Mouse (Mus musculus): ENCODE data around the gene Cant1. TPM values are rescaled to one million over a fixed set of nuclear protein-coding genes. Genes with fewer than 3 reads are reported as not detected.
A peak's percentile ranks its signal among the peaks of the same experiment; 100 is the strongest.

The Cant1 gene
- total RNA-seq, 2 experiments from 2014 or later: 38.7 to 40.4 TPM

DNA sequence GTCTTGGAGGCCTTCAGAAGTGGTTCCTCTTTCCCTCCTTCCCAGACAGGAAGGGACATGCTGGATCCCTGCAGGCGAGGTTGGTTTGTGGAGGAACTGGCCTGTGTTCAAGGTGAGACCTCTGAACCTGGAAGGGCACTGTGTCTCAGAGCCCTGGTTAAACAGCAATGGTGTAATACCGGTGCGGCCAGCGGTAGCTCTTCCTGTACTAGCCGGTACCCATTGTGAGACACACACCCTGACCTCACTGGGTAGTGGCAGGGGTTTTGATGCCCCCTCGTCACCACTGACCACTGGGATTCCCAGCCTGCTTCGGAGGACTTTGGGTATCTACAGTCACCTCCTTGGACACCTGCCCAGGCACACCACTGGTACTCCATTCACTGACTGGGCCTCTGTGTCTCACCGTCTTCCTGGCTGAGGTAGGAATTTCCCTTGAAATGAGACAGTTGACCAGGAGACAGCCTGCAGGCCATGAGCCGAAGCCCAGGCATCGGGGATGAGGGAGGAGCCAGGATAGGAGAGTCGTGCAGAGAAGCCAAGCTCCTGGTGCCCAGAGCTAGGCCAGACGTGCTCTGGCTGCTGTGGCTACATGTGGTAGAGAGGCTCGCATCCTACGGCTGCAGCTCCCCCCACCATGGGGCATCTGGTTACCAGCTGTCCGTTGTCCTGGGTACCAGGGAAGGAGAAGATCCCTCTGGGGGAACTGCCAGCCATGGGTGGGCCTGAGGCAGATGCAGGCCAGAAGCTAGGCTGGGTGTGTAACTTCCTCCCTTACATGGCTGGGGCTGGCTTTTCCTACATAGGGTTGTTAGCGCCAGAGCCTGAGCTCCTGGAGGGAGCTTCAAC, 12.4 kb upstream of the Cant1 start:
- no peak for DNase-seq (ENCODE audit: low spot score in 2 of 2)

- DNase-seq (ENCODE audit: low spot score in 2 of 2): no peak
Measured at GRCm38 (mm10) chr11:118430291-118430885, 11.5 kb upstream of the Cant1 start.

DNA sequence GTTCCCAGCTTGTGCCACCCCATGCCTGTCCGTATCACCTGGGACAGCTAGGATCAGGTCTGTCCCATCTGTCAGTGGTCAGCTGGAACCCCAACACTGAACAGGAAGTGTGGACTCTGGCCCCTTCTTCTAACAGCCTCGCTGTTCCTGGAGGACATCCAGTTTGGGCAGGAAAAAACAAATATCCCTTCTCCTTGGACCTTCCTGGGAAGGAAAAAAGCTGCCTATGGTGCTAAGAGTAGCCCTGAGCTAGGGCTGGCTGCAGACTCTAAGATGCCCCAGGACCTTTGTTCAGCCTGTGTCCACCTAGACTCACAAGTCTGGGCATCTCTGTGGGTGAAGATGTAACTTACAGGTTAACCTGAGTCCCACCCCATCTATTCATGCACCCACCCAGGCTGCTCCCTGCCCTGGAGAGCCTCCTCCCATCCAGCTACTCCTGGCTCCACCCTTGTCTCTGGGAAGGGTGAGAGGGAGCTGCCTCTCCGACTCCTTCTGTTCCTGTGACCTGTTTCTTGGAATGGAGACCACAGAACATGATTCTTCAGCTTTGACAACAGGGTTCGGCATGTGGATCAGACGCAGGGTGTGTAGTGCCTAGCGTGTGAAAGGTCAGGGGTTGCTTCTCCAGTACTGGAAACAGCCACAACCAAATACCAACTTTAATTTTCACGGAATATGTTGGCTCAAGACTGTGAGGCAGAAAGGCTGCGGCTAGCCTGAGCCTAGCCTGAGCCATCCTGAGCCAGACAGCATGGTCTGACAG, 10.2 kb upstream of the Cant1 start:
- DNase-seq (ENCODE audit: low spot score in 2 of 2): no peak

DNA sequence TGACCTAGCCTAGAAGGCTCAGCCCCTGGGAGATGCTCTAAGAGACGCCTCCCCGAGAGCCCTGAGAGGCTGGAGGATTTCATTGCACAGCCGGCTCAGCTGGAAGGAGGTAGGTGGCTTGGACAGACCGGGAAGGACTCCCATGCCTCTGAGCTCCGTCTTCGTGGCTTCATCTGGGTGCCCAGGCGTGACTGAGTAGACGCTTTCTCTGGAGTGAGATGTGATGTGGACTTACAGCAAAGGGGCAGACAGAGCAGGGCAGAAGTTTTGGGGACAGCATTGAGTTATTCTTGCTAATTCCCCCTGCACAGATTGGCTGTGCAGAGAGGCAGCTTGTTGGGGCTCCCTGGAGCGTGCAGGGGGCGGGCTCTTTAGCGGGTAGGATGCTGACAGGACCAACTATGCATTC, 9.6 kb upstream of the Cant1 start:
- peak in 1 of 2 experiments; percentile 26 for DNase-seq (ENCODE audit: low spot score in 2 of 2)

- no peak for DNase-seq (ENCODE audit: low spot score in 2 of 2)
Measured at GRCm38 (mm10) chr11:118427986-118428385, 9.1 kb upstream of the Cant1 start, which contains the start of gene C1qtnf1. Gene C1qtnf1 (plus strand): TSS chr11:118428203.

- no peak for DNase-seq (ENCODE audit: low spot score in 2 of 2)
Measured at GRCm38 (mm10) chr11:118427266-118427779, 8.4 kb upstream of the Cant1 start.

DNA sequence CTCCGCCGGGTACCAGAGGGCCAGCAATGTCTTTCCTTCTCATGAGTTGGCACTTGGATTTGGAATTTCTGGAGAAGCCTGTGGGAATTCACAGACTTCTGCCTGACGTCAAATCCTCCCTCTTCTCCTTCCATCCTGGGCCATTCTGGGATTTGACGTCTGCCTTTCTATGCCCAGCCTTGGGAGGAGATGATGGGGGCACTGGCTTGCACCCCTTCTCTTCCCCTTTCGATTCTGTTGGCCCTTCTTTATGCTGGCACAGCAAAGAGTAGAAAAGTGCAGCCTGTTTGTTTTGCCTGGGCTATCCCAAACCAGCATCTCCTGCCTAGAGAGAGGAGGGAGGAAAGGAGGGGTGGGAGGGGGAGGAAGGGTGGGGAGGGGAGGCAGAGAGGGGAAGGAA, 7.9 kb upstream of the Cant1 start:
- DNase-seq (ENCODE audit: low spot score in 2 of 2): no peak

DNA sequence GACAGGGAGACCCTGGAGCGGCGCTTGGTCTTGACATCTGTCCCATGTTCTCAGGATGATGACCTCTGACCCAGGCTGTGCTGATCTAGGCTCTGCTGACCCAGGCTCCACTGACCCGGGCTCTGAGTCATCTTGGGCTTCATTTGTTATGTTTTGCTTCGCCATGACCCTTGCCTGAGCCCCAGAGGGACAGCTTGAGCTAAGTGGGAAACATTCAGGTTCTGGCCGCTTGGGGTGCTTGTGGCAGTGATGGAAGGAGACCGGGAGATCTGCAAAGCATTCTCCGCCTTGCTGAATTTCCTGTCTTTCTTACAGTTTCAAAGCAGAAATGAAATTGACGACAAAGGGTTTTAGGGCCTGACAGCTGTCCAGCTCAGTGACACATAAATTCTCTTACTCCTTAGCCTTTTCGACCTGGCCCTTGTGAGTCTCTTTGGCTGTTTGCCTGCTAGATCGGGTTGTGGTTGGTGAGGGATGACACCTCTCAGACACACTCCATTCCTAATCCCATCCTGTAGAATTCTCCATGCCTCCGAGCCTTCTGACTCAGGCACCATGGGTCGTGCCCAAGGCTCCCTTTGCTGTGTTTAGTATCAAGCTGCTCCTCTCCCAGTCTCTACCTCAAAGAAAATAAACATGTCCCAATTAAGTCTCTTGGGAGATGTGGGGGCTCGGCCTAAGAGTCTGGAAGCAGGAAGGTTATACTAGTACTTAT, 5.9 kb upstream of the Cant1 start:
- DNase-seq (ENCODE audit: low spot score in 2 of 2): no peak

DNA sequence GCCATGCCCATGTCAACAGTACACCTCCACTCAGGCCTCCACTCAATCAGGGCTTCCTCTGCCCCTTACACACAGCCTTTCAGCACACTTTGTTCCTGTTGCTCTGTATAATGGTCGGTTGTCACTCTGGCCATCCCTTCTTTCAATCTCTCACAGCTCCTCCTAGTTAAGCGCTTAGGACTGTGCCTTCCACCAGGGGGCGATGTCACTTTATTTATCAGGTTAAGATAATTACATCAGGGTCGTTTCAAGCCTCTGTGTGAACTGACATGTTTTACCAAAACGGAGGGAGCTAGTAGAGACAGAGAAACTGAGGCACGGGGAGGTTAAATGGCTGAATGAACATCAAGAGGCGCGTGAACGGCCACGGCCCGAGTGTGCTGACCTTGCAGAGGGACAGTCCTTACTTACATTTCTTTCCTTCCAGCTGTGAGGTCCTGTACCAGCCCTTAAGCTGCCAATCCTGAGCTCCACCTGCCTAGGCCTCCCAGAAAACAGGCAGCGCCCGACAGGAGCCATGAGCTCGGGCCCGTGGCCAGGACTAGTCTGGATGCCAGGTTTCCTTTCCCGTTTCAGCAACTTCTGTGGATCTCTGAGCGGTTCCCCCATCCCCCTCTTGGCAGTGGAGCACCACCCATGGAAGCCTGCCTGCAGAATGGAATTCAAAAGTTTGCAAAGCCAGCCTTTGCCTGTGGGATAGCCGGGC, 4.5 kb upstream of the Cant1 start:
- peak; percentile 77 to 83 for DNase-seq (ENCODE audit: low spot score in 2 of 2)

DNA sequence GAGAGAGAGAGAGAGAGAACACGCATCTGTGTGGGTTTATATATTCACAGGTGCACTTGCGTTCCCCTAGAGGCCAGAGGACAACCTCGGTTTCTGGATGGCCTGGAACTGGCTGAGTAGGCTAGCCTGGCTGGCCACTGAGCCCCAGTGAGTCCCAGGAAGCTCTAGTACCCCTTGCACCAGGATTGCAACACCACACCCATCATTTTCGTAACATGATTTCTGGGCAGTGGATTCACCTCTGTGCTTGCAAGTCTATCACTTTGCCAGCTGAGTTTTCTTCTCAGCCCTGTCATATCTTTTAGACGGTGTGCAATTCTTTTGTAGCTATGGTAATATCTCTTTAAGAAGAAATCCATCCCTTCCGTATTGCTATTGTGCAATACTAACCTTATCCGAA, 1.4 kb upstream of the Cant1 start:
- DNase-seq (ENCODE audit: low spot score in 2 of 2): no peak

GRCm38 (mm10) chr11:118418442-118418833, 448 bp downstream of the Cant1 start:
- no peak for DNase-seq (ENCODE audit: low spot score in 2 of 2)

GRCm38 (mm10) chr11:118417496-118417895, 1.4 kb downstream of the Cant1 start:
- no peak for DNase-seq (ENCODE audit: low spot score in 2 of 2)

DNA sequence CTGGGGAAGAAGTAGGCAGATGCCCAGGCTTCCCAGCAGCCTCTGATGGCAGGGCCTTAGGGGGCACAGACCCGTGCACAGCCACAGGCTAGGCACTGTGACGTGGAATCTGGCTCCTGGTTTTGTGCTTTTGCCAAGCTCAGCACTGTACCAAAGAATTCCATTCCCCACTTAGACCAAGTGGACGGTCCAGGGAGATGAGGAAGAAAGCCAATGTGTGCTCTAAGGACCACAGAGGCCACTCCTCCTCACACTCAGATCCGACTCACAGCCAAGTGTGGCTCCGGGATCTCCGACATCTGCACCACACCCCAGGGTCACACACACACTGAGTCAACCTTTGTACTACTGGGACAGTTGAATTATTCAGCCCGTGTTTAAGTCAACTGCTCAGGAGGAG, 2.8 kb downstream of the Cant1 start:
- no peak for DNase-seq (ENCODE audit: low spot score in 2 of 2)

DNA sequence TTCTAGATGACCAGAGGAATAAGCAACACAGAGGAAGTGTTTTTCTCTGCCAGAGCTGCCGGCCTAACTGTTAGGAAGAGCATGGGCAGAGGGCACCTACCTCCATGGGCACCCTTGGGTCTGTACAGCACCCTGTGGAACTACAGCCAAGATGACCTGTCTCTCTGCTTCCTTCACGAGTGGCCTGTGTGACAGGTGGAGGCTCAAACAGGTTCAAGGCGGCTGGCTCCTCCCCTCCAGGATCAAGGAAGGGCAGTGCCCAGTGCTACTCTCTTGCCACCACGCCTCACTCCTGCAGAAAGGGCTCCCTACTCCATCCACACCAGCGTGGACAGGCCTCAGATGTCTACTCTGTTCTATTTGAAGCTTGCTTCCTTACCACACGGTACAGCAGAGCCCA, 3.3 kb downstream of the Cant1 start:
- DNase-seq (ENCODE audit: low spot score in 2 of 2): no peak

- no peak for DNase-seq (ENCODE audit: low spot score in 2 of 2)
Measured at GRCm38 (mm10) chr11:118414270-118414669, 4.6 kb downstream of the Cant1 start.

DNA sequence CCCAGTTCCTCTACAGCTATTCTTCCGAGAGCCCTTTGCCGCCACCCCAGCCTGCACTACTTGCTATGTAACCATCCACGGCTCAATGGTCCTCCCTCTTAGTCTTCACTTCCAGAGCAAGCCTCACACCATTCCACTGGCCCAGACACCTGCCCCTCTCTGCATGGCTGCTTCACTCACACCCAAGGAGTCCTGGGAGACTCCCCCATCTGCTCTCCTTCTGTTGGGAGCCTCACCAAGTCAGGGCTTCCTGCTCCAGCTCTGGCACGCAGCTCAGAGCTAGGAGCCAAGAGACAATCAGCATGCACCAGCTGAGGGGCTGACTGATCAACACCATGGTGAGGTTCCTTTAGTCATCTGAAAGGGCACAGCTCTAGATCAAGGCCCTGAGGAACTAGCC, 5.8 kb downstream of the Cant1 start:
- no peak for DNase-seq (ENCODE audit: low spot score in 2 of 2)

DNA sequence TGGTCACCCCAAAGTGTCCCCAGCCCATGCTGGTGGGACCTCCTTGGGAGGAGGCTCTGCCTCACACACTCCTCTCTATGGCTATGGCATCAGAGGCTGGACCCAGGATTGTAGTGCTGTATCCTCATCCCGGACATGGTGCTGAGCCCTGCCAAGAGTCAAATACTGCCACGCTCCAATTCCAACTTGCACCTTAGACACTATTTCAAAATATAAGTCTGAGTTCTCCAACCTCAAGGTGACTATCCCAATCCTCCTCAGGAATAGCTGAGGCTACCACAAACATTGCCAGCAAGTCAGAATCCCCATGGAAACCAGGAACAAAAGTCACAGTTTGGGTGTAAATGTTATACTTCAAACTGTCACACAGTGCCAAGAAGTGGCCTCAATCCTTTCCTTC, 6.3 kb downstream of the Cant1 start:
- DNase-seq (ENCODE audit: low spot score in 2 of 2): no peak

- DNase-seq (ENCODE audit: low spot score in 2 of 2): no peak
Measured at GRCm38 (mm10) chr11:118411271-118411670, 7.6 kb downstream of the Cant1 start.

- no peak for DNase-seq (ENCODE audit: low spot score in 2 of 2)
Measured at GRCm38 (mm10) chr11:118410479-118410878, 8.4 kb downstream of the Cant1 start.

GRCm38 (mm10) chr11:118410073-118410444, 8.8 kb downstream of the Cant1 start:
- no peak for DNase-seq (ENCODE audit: low spot score in 2 of 2)

Measured in left cerebral cortex, adult 18-20 months (tissue).